Mouse (Mus musculus): ENCODE measurements around the gene Baz1a.
"Not testable (repeated sequence)": the region's sequence is repeated elsewhere in the genome, so short reads cannot be mapped to it uniquely, and the experiment has no call there.

Gene Baz1a

GRCm38 (mm10) chr12:55007361-55008008 lies 6.7 kb downstream of the Baz1a start:
- DNase-seq (ENCODE audit: low spot score) = no peak

- no peak for DNase-seq (ENCODE audit: low spot score)
Measured at GRCm38 (mm10) chr12:55006071-55006470, 8.1 kb downstream of the Baz1a start.

- no peak for DNase-seq (ENCODE audit: low spot score)
Measured at GRCm38 (mm10) chr12:55004396-55004795, 9.8 kb downstream of the Baz1a start.

- DNase-seq (ENCODE audit: low spot score) = no peak
Measured at GRCm38 (mm10) chr12:55003843-55004242, 10.3 kb downstream of the Baz1a start.

- DNase-seq (ENCODE audit: low spot score) = not testable (repeated sequence)
Measured at GRCm38 (mm10) chr12:55002532-55002931, 11.6 kb downstream of the Baz1a start.

GRCm38 (mm10) chr12:54999016-54999690 lies 15.0 kb downstream of the Baz1a start:
- DNase-seq (ENCODE audit: low spot score) = no peak

GRCm38 (mm10) chr12:54998411-54998810 lies 15.7 kb downstream of the Baz1a start:
- DNase-seq (ENCODE audit: low spot score) = no peak

GRCm38 (mm10) chr12:54996979-54997474 lies 17.1 kb downstream of the Baz1a start:
- no peak for DNase-seq (ENCODE audit: low spot score)

GRCm38 (mm10) chr12:54995965-54996364 lies 18.2 kb downstream of the Baz1a start:
- no peak for DNase-seq (ENCODE audit: low spot score)

- no peak for DNase-seq (ENCODE audit: low spot score)
Measured at GRCm38 (mm10) chr12:54994418-54994817, 19.7 kb downstream of the Baz1a start.

- no peak for DNase-seq (ENCODE audit: low spot score)
Measured at GRCm38 (mm10) chr12:54994068-54994386, 20.1 kb downstream of the Baz1a start.

GRCm38 (mm10) chr12:54993246-54994067 lies 20.7 kb downstream of the Baz1a start:
- DNase-seq (ENCODE audit: low spot score) = no peak

GRCm38 (mm10) chr12:54992814-54993213 lies 21.3 kb downstream of the Baz1a start:
- DNase-seq (ENCODE audit: low spot score) = no peak

GRCm38 (mm10) chr12:54988323-54988850 lies 25.8 kb downstream of the Baz1a start:
- DNase-seq (ENCODE audit: low spot score) = no peak

GRCm38 (mm10) chr12:54987156-54987555 lies 27.0 kb downstream of the Baz1a start:
- DNase-seq (ENCODE audit: low spot score) = no peak

GRCm38 (mm10) chr12:54986052-54986717 lies 28.0 kb downstream of the Baz1a start, which contains the start of gene Gm20403:
Gene Gm20403 (minus strand): TSS chr12:54986529.
- peak; percentile 83 for DNase-seq (ENCODE audit: low spot score)

GRCm38 (mm10) chr12:54985257-54986051 lies 28.7 kb downstream of the Baz1a start:
- peak; percentile 71 for DNase-seq (ENCODE audit: low spot score)

- peak; percentile 75 for DNase-seq (ENCODE audit: low spot score)
Measured at GRCm38 (mm10) chr12:54984701-54985256, 29.4 kb downstream of the Baz1a start.

GRCm38 (mm10) chr12:54982935-54983715 lies 31.0 kb downstream of the Baz1a start:
- DNase-seq (ENCODE audit: low spot score) = no peak

- DNase-seq (ENCODE audit: low spot score) = no peak
Measured at GRCm38 (mm10) chr12:54981962-54982361, 32.2 kb downstream of the Baz1a start.
